In the genomic region with DNA sequence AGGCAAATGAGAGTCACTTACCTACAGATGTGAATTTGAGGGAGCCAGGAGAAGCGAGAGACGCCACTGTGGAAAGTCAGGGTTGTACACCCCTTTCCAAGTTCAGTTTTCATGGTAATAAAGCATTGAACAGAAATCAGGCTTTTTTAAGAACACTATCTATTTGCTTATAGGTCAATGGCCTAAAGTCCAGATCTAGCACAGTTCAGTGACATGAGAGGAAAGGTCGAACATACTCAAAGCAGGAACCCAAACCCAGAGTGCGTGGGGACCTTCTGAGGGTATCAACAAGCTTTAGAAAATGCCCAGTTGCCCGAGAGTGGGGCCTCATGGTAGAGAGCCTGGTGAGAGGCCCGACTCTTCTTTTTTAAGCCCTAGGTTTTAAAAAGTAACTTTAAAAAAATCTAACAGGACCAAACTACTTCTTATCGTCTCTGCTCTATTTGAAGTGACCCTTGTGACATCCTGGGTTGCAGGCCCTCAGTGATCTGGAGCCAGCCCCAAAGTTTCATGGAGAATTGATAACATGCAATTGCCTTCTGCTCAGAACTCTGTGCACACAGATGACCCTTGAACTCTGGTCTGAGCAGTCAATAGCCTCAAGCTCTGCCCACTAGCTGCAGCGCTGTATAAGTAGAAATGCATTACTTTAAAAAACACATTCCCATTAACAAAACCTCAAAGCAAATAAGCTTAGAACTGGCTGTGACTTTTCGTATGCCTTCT, we compare ENCODE assay signal across 17 mouse cellular contexts. TPM values are rescaled to one million over a fixed set of nuclear protein-coding genes. Genes with fewer than 3 reads are reported as not detected.
"Had no signal": no experiment of that assay in that cellular context is flagged by ENCODE, and none has a peak within 500 bp of the region (broad histone marks: within the 10 kb centered on the region; RNA-seq: fewer than 3 reads in every experiment).

Gene Abcb11, minus strand, starts transcription at position 121 of the 726 bp plus-strand sequence.

- H3K9me3 ChIP-seq: limb, embryonic 15.5 days; megakaryocyte, embryonic 14.5 days; neural tube, embryonic 15.5 days had no signal

- H3K4me2 ChIP-seq: limb, embryonic 15.5 days; midbrain, embryonic 11.5 days; neural tube, embryonic 15.5 days had no signal

- H3K4me3 ChIP-seq: left cerebral cortex, adult 2 months; limb, embryonic 15.5 days; megakaryocyte, embryonic 14.5 days; neural tube, embryonic 15.5 days had no signal

- DNase-seq: kidney, adult 18-20 months; kidney, postnatal 25 days; lung, postnatal 10 days; right cerebral cortex, adult 18-20 months; right cerebral cortex, postnatal 25 days; thymus, postnatal 36 days had no signal

- H3K4me1 ChIP-seq: limb, embryonic 15.5 days; megakaryocyte, embryonic 14.5 days; neural tube, embryonic 15.5 days had no signal

- H3K27me3 ChIP-seq: limb, embryonic 15.5 days; megakaryocyte, embryonic 14.5 days; neural tube, embryonic 15.5 days had no signal

- H3K9ac ChIP-seq: limb, embryonic 15.5 days; neural tube, embryonic 15.5 days had no signal

- H3K27ac ChIP-seq: left cerebral cortex, adult 2 months; limb, embryonic 15.5 days; macrophage; neural tube, embryonic 15.5 days had no signal

- H3K36me3 ChIP-seq: limb, embryonic 15.5 days; neural tube, embryonic 15.5 days had no signal

RNA-seq across cellular contexts. Expression of gene Abcb11, which starts in this region (rescaled TPM):
- total RNA-seq: left cerebral cortex, adult 2 months; left cerebral cortex, postnatal 25 days had no signal
- polyA plus RNA-seq: limb, embryonic 11.5 days; limb, embryonic 15.5 days; macrophage; midbrain, embryonic 11.5 days; midbrain, postnatal 0 days; neural tube, embryonic 11.5 days; small intestine, adult 2 months had no signal
